Mouse (Mus musculus): ENCODE results near the gene Fstl3.
A peak's percentile ranks its signal among the peaks of the same experiment; 100 is the strongest.

The Fstl3 gene

GRCm38 (mm10) chr10:79808728-79809127, 31.7 kb downstream of the Fstl3 start:
- no peak for DNase-seq (ENCODE audit: low read depth, low spot score)

GRCm38 (mm10) chr10:79811736-79812637, 34.9 kb downstream of the Fstl3 start:
- peak; percentile 46 for DNase-seq (ENCODE audit: low read depth, low spot score)

- DNase-seq (ENCODE audit: low read depth, low spot score), result no peak
These were observed 37.3 kb downstream of the Fstl3 start for GRCm38 (mm10) chr10:79814271-79814842.

GRCm38 (mm10) chr10:79815671-79816494, 38.8 kb downstream of the Fstl3 start:
- no peak for DNase-seq (ENCODE audit: low read depth, low spot score)

GRCm38 (mm10) chr10:79817111-79817510, 40.0 kb downstream of the Fstl3 start:
- DNase-seq (ENCODE audit: low read depth, low spot score), result no peak

- DNase-seq (ENCODE audit: low read depth, low spot score), result no peak
These were observed 41.2 kb downstream of the Fstl3 start for GRCm38 (mm10) chr10:79818225-79818624.

GRCm38 (mm10) chr10:79819606-79820005, 42.5 kb downstream of the Fstl3 start:
- DNase-seq (ENCODE audit: low read depth, low spot score), result no peak

- no peak for DNase-seq (ENCODE audit: low read depth, low spot score)
These were observed 43.2 kb downstream of the Fstl3 start for GRCm38 (mm10) chr10:79820277-79820676.

GRCm38 (mm10) chr10:79820782-79821181, 43.7 kb downstream of the Fstl3 start, which contains the start of gene Misp:
Gene Misp, plus strand, starts transcription at chr10:79820989.
- no peak for DNase-seq (ENCODE audit: low read depth, low spot score)

- DNase-seq (ENCODE audit: low read depth, low spot score), result no peak
These were observed 44.7 kb downstream of the Fstl3 start for GRCm38 (mm10) chr10:79821731-79822130.

GRCm38 (mm10) chr10:79822372-79822771, 45.3 kb downstream of the Fstl3 start:
- DNase-seq (ENCODE audit: low read depth, low spot score), result no peak

GRCm38 (mm10) chr10:79823011-79823410, 45.9 kb downstream of the Fstl3 start:
- DNase-seq (ENCODE audit: low read depth, low spot score), result no peak

GRCm38 (mm10) chr10:79824413-79824812, 47.3 kb downstream of the Fstl3 start:
- no peak for DNase-seq (ENCODE audit: low read depth, low spot score)

- DNase-seq (ENCODE audit: low read depth, low spot score), result no peak
These were observed 54.5 kb downstream of the Fstl3 start for GRCm38 (mm10) chr10:79831583-79831982.

Measured in c-Kit-negative CD71-positive TER-119-positive erythroid progenitor cells, embryonic 14.5 days (primary cell).